Mouse (Mus musculus) limb, embryonic 11.5 days (tissue): ENCODE measurements around the gene Ankrd12. TPM values are rescaled to one million over a fixed set of nuclear protein-coding genes. Genes with fewer than 3 reads are reported as not detected.

Source experiments
- ATAC-seq: fragments of 200-750 bp; cut with Nextera tagmentation; 2 replicates; pipeline ENCODE4 v1.8.0; 2017; ENCODE audit warnings: low read depth; ENCODE audit not compliant: insufficient number of reproducible peaks, low FRiP score, low TSS enrichment
- DNase-seq: peaks from one replicate; pipeline ENCODE4 v3.0.0-alpha.2; 2015; ENCODE audit warnings: low spot score
- H3K27ac ChIP-seq: fragments of 300-500 bp; sonication (generic); replicated peaks from 2 replicates; pipeline ENCODE4 v1.5.1; 2014; ENCODE audit warnings: low read depth, mild to moderate bottlenecking, low read length
- H3K27me3 ChIP-seq: fragments of 300-500 bp; sonication (generic); 2 replicates; pipeline ENCODE4 v1.6.1; 2014; ENCODE audit warnings: mild to moderate bottlenecking, low read length, mixed read lengths; ENCODE audit not compliant: control insufficient read depth, insufficient read depth
- H3K36me3 ChIP-seq: fragments of 300-500 bp; sonication (generic); 2 replicates; pipeline ENCODE4 v1.6.1; 2014; ENCODE audit warnings: mild to moderate bottlenecking, low read length, moderate library complexity, mixed read lengths; ENCODE audit not compliant: control insufficient read depth, insufficient read depth
- H3K4me1 ChIP-seq: fragments of 300-500 bp; sonication (generic); 2 replicates; pipeline ENCODE4 v1.6.1; 2014; ENCODE audit warnings: low read length, mixed read lengths; ENCODE audit not compliant: control insufficient read depth, insufficient read depth
- H3K4me2 ChIP-seq: fragments of 300-500 bp; sonication (generic); 2 replicates; pipeline ENCODE4 v1.6.1; 2014; ENCODE audit warnings: low read depth, mild to moderate bottlenecking, moderate library complexity; ENCODE audit not compliant: severe bottlenecking
- H3K4me3 ChIP-seq: fragments of 300-500 bp; sonication (generic); 2 replicates; pipeline ENCODE4 v1.5.1; 2014; ENCODE audit warnings: low read depth, low read length
- H3K9ac ChIP-seq: fragments of 300-500 bp; sonication (generic); 2 replicates; pipeline ENCODE4 v1.6.1; 2014; ENCODE audit warnings: mild to moderate bottlenecking, low read length
- H3K9me3 ChIP-seq: fragments of 300-500 bp; sonication (generic); 2 replicates; pipeline ENCODE4 v1.6.1; 2016; ENCODE audit warnings: low read length; ENCODE audit not compliant: control insufficient read depth
- WGBS: fragments of 180-500 bp; shearing (Covaris S2); extraction: QIAGEN DNeasy Blood & Tissue Kit; methylation state at CpG from one replicate; pipeline ENCODE4 v1.1.7; 2014; 5-methylcytosine and 5-hydroxymethylcytosine counted together
- polyA plus RNA-seq: library from polyadenylated mRNA; unstranded; fragments of >200 nt; fragmentation: Nextera tagmentation; extraction: Ambion mirVana; gene quantifications from 2 replicates; pipeline ENCODE4 v1.2.1, GENCODE M21; 2014

The Ankrd12 gene
- polyA plus RNA-seq, 1 experiment from 2014 or later: 21.5 TPM

DNA sequence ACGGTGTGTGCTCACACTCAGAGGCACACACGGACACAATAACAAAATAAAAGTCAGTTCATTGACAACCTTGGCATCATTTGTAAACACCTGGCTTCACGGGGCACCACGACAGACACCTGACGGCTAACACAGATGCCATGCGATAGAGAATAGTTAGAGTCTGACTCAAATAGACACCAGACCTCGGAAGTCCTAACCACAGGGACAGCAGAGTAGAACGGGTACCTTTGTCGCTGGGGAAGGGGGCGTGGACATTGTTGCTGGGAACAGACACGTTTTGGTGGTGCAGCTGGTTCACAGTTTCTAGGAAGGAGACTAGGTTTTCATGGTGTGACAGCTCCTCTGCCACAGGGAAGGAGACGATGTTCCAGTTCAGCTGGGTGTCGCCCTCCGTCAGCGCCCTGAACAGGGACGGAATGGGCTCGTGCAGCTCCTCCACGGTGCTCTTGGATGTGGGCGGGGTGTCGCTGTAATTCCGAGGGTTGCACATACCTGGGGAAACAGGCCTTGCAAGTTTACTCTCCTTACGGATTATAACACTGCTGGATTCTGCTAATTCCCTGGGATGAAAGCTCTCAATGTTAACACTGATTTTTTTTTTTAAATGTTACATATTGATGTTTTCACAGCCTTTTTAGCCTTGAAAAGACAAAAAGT lies 147.4 kb downstream of the Ankrd12 start:
- Histone ChIP-seq H3K27ac (no peak overlapping the region), H3K4me1 (no peaks in the 10 kb centered on the region), H3K36me3 (peaks cover 12% of the 10 kb centered on the region), H3K9ac (no peak overlapping the region), H3K4me2 (no peak overlapping the region), H3K4me3 (no peak overlapping the region), H3K9me3 (no peaks in the 10 kb centered on the region), H3K27me3 (no peaks in the 10 kb centered on the region)
- WGBS: 81% methylated on average over 22 of the region's 22 CpGs
- no peak for DNase-seq
- ATAC-seq: no peak

DNA sequence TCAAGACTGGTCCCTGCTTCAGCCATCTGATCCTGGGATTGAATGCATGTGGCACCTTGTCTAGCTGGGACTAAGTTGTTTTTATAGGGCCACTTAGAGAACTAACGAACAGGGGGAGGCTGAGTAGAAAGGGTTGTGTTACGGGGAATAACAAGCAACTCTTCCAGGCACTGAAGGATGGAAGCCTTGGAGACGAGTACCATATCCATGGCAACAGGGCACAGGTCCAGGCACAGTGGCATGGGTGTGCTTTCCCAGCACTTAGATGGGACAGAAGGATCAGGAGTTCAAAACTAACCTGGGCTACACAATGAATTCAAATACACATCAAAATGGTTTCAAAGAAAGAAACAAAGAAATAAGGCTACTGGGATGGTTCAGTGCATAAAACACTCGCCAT lies 149.8 kb downstream of the Ankrd12 start:
- WGBS: 60% methylated on average over 4 of the region's 4 CpGs
- Histone ChIP-seq H3K4me2 (no peak overlapping the region), H3K4me1 (no peaks in the 10 kb centered on the region), H3K9me3 (no peaks in the 10 kb centered on the region), H3K27me3 (no peaks in the 10 kb centered on the region), H3K27ac (no peak overlapping the region), H3K36me3 (peaks cover 8% of the 10 kb centered on the region), H3K9ac (no peak overlapping the region), H3K4me3 (no peak overlapping the region)
- ATAC-seq (no peak), DNase-seq (no peak)

DNA sequence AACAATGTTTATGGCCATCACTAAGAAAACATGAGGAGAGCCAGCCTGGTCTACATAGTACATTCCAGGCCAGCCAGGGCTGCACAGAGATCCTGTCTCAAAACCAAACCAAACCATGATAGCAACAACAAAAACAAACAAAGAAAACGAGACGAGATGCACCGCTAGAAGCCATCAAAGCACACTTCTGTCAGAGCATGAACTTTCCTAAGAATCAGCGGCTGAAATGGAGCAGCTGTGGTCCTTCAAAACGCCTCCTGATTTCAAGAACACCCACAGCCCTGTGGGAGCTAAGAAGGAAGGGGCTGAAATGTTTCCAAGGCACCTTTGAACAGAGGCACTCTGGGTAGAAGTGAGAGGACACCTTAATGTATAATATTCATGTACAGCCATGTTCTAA lies 152.7 kb downstream of the Ankrd12 start:
- no peak overlapping the region for H3K4me2 ChIP-seq
- no peaks in the 10 kb centered on the region for H3K9me3 ChIP-seq
- no peak overlapping the region for H3K4me3 ChIP-seq
- DNase-seq (no peak), ATAC-seq (no peak)
- H3K9ac ChIP-seq: no peak overlapping the region
- no peak overlapping the region for H3K27ac ChIP-seq
- 77% methylated on average over 5 of the region's 5 CpGs for WGBS
- H3K27me3 ChIP-seq: no peaks in the 10 kb centered on the region
- no peaks in the 10 kb centered on the region for H3K4me1 ChIP-seq
- peaks cover 6% of the 10 kb centered on the region for H3K36me3 ChIP-seq

DNA sequence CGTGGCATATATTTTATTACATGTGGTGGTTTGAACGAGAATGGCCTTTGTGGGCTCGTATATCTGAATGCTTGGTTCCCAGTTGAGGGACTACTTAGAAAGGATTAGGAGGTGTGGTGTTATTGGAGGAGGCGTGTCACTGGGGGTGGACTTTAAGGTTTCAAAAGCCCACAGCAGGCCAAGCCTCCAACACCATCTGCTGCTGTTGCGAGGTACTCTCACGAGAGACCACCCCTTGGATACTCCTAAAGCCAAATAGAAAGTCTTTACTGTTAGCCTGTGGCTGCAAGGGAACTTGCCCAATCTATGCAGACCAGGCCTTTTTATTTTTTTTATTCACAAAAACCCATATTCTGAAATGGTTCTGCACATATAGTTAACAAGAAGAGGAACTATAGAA lies 154.9 kb downstream of the Ankrd12 start:
- peaks cover 6% of the 10 kb centered on the region for H3K36me3 ChIP-seq
- H3K27me3 ChIP-seq: no peaks in the 10 kb centered on the region

DNA sequence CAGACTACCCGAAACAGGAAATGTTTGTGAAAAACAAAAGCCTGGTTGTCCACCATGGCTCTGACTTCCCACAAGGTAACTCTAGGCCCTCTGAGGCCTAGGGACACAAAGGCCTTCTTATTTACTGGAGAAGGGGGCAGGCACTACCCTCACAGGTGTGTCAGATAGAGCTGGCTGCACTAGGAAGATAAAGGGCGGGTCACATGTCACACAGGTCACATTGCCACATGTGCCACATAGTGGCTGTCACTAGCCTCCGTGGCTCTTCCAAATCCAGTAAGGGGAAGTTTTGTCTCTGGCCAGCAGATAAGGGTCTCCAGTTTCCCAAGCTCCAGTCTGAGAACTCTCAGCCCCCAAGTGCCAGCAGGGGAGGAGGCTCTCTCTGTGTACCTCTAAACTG lies 157.7 kb downstream of the Ankrd12 start:
- Histone ChIP-seq H3K4me1 (no peaks in the 10 kb centered on the region), H3K9ac (no peak overlapping the region), H3K4me2 (no peak overlapping the region), H3K36me3 (no peaks in the 10 kb centered on the region; the same call in 1 of the 2 replicates), H3K4me3 (no peak overlapping the region), H3K9me3 (no peaks in the 10 kb centered on the region), H3K27ac (no peak overlapping the region), H3K27me3 (no peaks in the 10 kb centered on the region)
- ATAC-seq (no peak), DNase-seq (no peak)
- WGBS: 75% methylated on average over 3 of the region's 3 CpGs

More for the DNA sequence above, 154.9 kb downstream of the Ankrd12 start:
- Histone ChIP-seq H3K4me1 (no peaks in the 10 kb centered on the region), H3K27ac (no peak overlapping the region), H3K4me2 (no peak overlapping the region), H3K4me3 (no peak overlapping the region), H3K9ac (no peak overlapping the region), H3K9me3 (no peaks in the 10 kb centered on the region)
- ATAC-seq: no peak
- no peak for DNase-seq
- 88% methylated on average over 6 of the region's 6 CpGs for WGBS

- Histone ChIP-seq H3K27ac (no peak overlapping the region), H3K9ac (no peak overlapping the region), H3K27me3 (no peaks in the 10 kb centered on the region), H3K4me3 (no peak overlapping the region), H3K9me3 (no peaks in the 10 kb centered on the region), H3K36me3 (no peaks in the 10 kb centered on the region; the same call in 1 of the 2 replicates), H3K4me2 (no peak overlapping the region), H3K4me1 (peaks cover 6% of the 10 kb centered on the region; the same call in 1 of the 2 replicates)
- WGBS: 75% methylated on average over 8 of the region's 8 CpGs
- ATAC-seq: no peak
- DNase-seq: no peak
These were observed 160.7 kb downstream of the Ankrd12 start for GRCm38 (mm10) chr17:65916135-65916668.

Other genes starting within 250 kb of the Ankrd12 start
- 52.6 and 55.2 TPM in 2 replicates for gene Ralbp1, start 191.3 kb downstream of the Ankrd12 start, polyA plus RNA-seq
- gene Twsg1, start 125.9 kb downstream of the Ankrd12 start, polyA plus RNA-seq: 134 and 137 TPM in 2 replicates
- 320 TPM in 2 replicates for gene Ndufv2, start 24.5 kb upstream of the Ankrd12 start, polyA plus RNA-seq
- gene Washc1, start 34.5 kb upstream of the Ankrd12 start, polyA plus RNA-seq: 34.4 and 36.9 TPM in 2 replicates
- gene Ddx11, start 46.4 kb upstream of the Ankrd12 start, polyA plus RNA-seq: 28.0 and 32.5 TPM in 2 replicates